Mouse (Mus musculus): ENCODE measurements around the gene Zbtb9. TPM values are rescaled to one million over a fixed set of nuclear protein-coding genes. Genes with fewer than 3 reads are reported as not detected.

Zbtb9 gene
- polyA plus RNA-seq, 1 experiment = 8.6 TPM

GRCm38 (mm10) chr17:27017564-27018499 is 44.9 kb downstream of the Zbtb9 start:
- Histone ChIP-seq H3K27ac (ENCODE audit: insufficient read depth, low read length) (no peak overlapping the region), H3K4me3 (ENCODE audit: insufficient read depth, low read length) (peak overlapping the region; percentile 35), H3K4me1 (ENCODE audit: control insufficient read depth, insufficient read depth, low read length) (no peaks in the 10 kb centered on the region)
- TF ChIP-seq CTCF (IDR thresholded peaks at IDR 0.05; ENCODE audit: borderline replicate concordance, insufficient read depth, low read length) = no peak
- peak; percentile 51; the same call in 1 of the 2 replicates for TF ChIP-seq POLR2A (IDR thresholded peaks at IDR 0.05; ENCODE audit: low read depth, low read length)

- Histone ChIP-seq H3K4me3 (ENCODE audit: insufficient read depth, low read length) (no peak overlapping the region), H3K4me1 (ENCODE audit: control insufficient read depth, insufficient read depth, low read length) (no peaks in the 10 kb centered on the region), H3K27ac (ENCODE audit: insufficient read depth, low read length) (no peak overlapping the region)
- TF ChIP-seq POLR2A (IDR thresholded peaks at IDR 0.05; ENCODE audit: low read depth, low read length) (no peak), CTCF (IDR thresholded peaks at IDR 0.05; ENCODE audit: borderline replicate concordance, insufficient read depth, low read length) (no peak)
Observed at GRCm38 (mm10) chr17:27018555-27019196, 45.7 kb downstream of the Zbtb9 start.

- Histone ChIP-seq H3K4me3 (ENCODE audit: insufficient read depth, low read length) (no peak overlapping the region), H3K4me1 (ENCODE audit: control insufficient read depth, insufficient read depth, low read length) (no peaks in the 10 kb centered on the region), H3K27ac (ENCODE audit: insufficient read depth, low read length) (no peak overlapping the region)
- TF ChIP-seq CTCF (IDR thresholded peaks at IDR 0.05; ENCODE audit: borderline replicate concordance, insufficient read depth, low read length) (no peak), POLR2A (IDR thresholded peaks at IDR 0.05; ENCODE audit: low read depth, low read length) (no peak)
Observed at GRCm38 (mm10) chr17:27021076-27021475, 48.1 kb downstream of the Zbtb9 start.

GRCm38 (mm10) chr17:27021736-27022135 is 48.8 kb downstream of the Zbtb9 start:
- TF ChIP-seq POLR2A (IDR thresholded peaks at IDR 0.05; ENCODE audit: low read depth, low read length) (no peak), CTCF (IDR thresholded peaks at IDR 0.05; ENCODE audit: borderline replicate concordance, insufficient read depth, low read length) (no peak)
- no peak overlapping the region for H3K27ac ChIP-seq (ENCODE audit: insufficient read depth, low read length)

GRCm38 (mm10) chr17:27023342-27023741 is 50.4 kb downstream of the Zbtb9 start:
- TF ChIP-seq POLR2A (IDR thresholded peaks at IDR 0.05; ENCODE audit: low read depth, low read length) (no peak), CTCF (IDR thresholded peaks at IDR 0.05; ENCODE audit: borderline replicate concordance, insufficient read depth, low read length) (no peak)
- Histone ChIP-seq H3K4me3 (ENCODE audit: insufficient read depth, low read length) (no peak overlapping the region), H3K27ac (ENCODE audit: insufficient read depth, low read length) (no peak overlapping the region), H3K4me1 (ENCODE audit: control insufficient read depth, insufficient read depth, low read length) (peaks cover 4% of the 10 kb centered on the region; the same call in 1 of the 2 replicates)

More at GRCm38 (mm10) chr17:27021736-27022135, 48.8 kb downstream of the Zbtb9 start:
- Histone ChIP-seq H3K4me1 (ENCODE audit: control insufficient read depth, insufficient read depth, low read length) (no peaks in the 10 kb centered on the region), H3K4me3 (ENCODE audit: insufficient read depth, low read length) (no peak overlapping the region)

- Histone ChIP-seq H3K27ac (ENCODE audit: insufficient read depth, low read length) (no peak overlapping the region), H3K4me1 (ENCODE audit: control insufficient read depth, insufficient read depth, low read length) (peaks cover 4% of the 10 kb centered on the region), H3K4me3 (ENCODE audit: insufficient read depth, low read length) (no peak overlapping the region)
- no peak for TF ChIP-seq POLR2A (IDR thresholded peaks at IDR 0.05; ENCODE audit: low read depth, low read length)
- no peak for TF ChIP-seq CTCF (IDR thresholded peaks at IDR 0.05; ENCODE audit: borderline replicate concordance, insufficient read depth, low read length)
Observed at GRCm38 (mm10) chr17:27025326-27025902, 52.4 kb downstream of the Zbtb9 start.

GRCm38 (mm10) chr17:27025951-27026350 is 53.0 kb downstream of the Zbtb9 start:
- Histone ChIP-seq H3K4me1 (ENCODE audit: control insufficient read depth, insufficient read depth, low read length) (peaks cover 4% of the 10 kb centered on the region), H3K4me3 (ENCODE audit: insufficient read depth, low read length) (no peak overlapping the region), H3K27ac (ENCODE audit: insufficient read depth, low read length) (no peak overlapping the region)
- TF ChIP-seq CTCF (IDR thresholded peaks at IDR 0.05; ENCODE audit: borderline replicate concordance, insufficient read depth, low read length) = no peak
- TF ChIP-seq POLR2A (IDR thresholded peaks at IDR 0.05; ENCODE audit: low read depth, low read length) = no peak

GRCm38 (mm10) chr17:27027460-27028283 is 54.7 kb downstream of the Zbtb9 start:
- H3K27ac ChIP-seq (ENCODE audit: insufficient read depth, low read length) = peak overlapping the region; percentile 39
- no peak for TF ChIP-seq CTCF (IDR thresholded peaks at IDR 0.05; ENCODE audit: borderline replicate concordance, insufficient read depth, low read length)
- TF ChIP-seq POLR2A (IDR thresholded peaks at IDR 0.05; ENCODE audit: low read depth, low read length) = peak; percentile 49; the same call in 1 of the 2 replicates

GRCm38 (mm10) chr17:27028284-27028795 is 55.4 kb downstream of the Zbtb9 start:
- TF ChIP-seq CTCF (IDR thresholded peaks at IDR 0.05; ENCODE audit: borderline replicate concordance, insufficient read depth, low read length) = peak; percentile 47; the same call in 1 of the 2 replicates
- peak; percentile 92 for TF ChIP-seq POLR2A (IDR thresholded peaks at IDR 0.05; ENCODE audit: low read depth, low read length)
- Histone ChIP-seq H3K4me1 (ENCODE audit: control insufficient read depth, insufficient read depth, low read length) (peaks cover 4% of the 10 kb centered on the region), H3K4me3 (ENCODE audit: insufficient read depth, low read length) (peak overlapping the region; percentile 65), H3K27ac (ENCODE audit: insufficient read depth, low read length) (peak overlapping the region; percentile 63)

More at GRCm38 (mm10) chr17:27027460-27028283, 54.7 kb downstream of the Zbtb9 start:
- H3K4me3 ChIP-seq (ENCODE audit: insufficient read depth, low read length) = peak overlapping the region; percentile 65
- peaks cover 4% of the 10 kb centered on the region for H3K4me1 ChIP-seq (ENCODE audit: control insufficient read depth, insufficient read depth, low read length)

All from embryonic fibroblast, embryonic 13.5 days (primary cell).